Mouse (Mus musculus): ENCODE measurements around the gene Cdc42bpa.
A peak's percentile ranks its signal among the peaks of the same experiment; 100 is the strongest.

The Cdc42bpa gene

GRCm38 (mm10) chr1:179959721-179960542 is at the start of gene Cdc42bpa:
TSS of gene Cdc42bpa (plus strand) at chr1:179960472.
- peak; percentile 18 for DNase-seq (ENCODE audit: low read depth, low spot score)

GRCm38 (mm10) chr1:179913471-179913870 is 46.8 kb upstream of the Cdc42bpa start:
- DNase-seq (ENCODE audit: low read depth, low spot score): no peak

- DNase-seq (ENCODE audit: low read depth, low spot score): no peak
These were observed 43.2 kb upstream of the Cdc42bpa start for GRCm38 (mm10) chr1:179917036-179917435.

GRCm38 (mm10) chr1:179917481-179917880 is 42.8 kb upstream of the Cdc42bpa start:
- DNase-seq (ENCODE audit: low read depth, low spot score): no peak

- no peak for DNase-seq (ENCODE audit: low read depth, low spot score)
These were observed 40.4 kb upstream of the Cdc42bpa start for GRCm38 (mm10) chr1:179919656-179920436.

GRCm38 (mm10) chr1:179923661-179924405 is 36.4 kb upstream of the Cdc42bpa start:
- no peak for DNase-seq (ENCODE audit: low read depth, low spot score)

GRCm38 (mm10) chr1:179926240-179926639 is 34.0 kb upstream of the Cdc42bpa start:
- no peak for DNase-seq (ENCODE audit: low read depth, low spot score)

GRCm38 (mm10) chr1:179927102-179927501 is 33.2 kb upstream of the Cdc42bpa start:
- DNase-seq (ENCODE audit: low read depth, low spot score): no peak

GRCm38 (mm10) chr1:179928822-179929221 is 31.4 kb upstream of the Cdc42bpa start:
- DNase-seq (ENCODE audit: low read depth, low spot score): peak; percentile 55

GRCm38 (mm10) chr1:179931247-179931646 is 29.0 kb upstream of the Cdc42bpa start:
- DNase-seq (ENCODE audit: low read depth, low spot score): no peak

- no peak for DNase-seq (ENCODE audit: low read depth, low spot score)
These were observed 26.2 kb upstream of the Cdc42bpa start for GRCm38 (mm10) chr1:179934064-179934463.

GRCm38 (mm10) chr1:179940071-179940786 is 20.0 kb upstream of the Cdc42bpa start:
- no peak for DNase-seq (ENCODE audit: low read depth, low spot score)

- no peak for DNase-seq (ENCODE audit: low read depth, low spot score)
These were observed 19.4 kb upstream of the Cdc42bpa start for GRCm38 (mm10) chr1:179940787-179941352.

GRCm38 (mm10) chr1:179945017-179945416 is 15.3 kb upstream of the Cdc42bpa start:
- no peak for DNase-seq (ENCODE audit: low read depth, low spot score)

GRCm38 (mm10) chr1:179946616-179947015 is 13.7 kb upstream of the Cdc42bpa start:
- no peak for DNase-seq (ENCODE audit: low read depth, low spot score)

- DNase-seq (ENCODE audit: low read depth, low spot score): no peak
These were observed 12.6 kb upstream of the Cdc42bpa start for GRCm38 (mm10) chr1:179947653-179948052.

- DNase-seq (ENCODE audit: low read depth, low spot score): no peak
These were observed 8.7 kb upstream of the Cdc42bpa start for GRCm38 (mm10) chr1:179951597-179951996.

- DNase-seq (ENCODE audit: low read depth, low spot score): no peak
These were observed 7.0 kb upstream of the Cdc42bpa start for GRCm38 (mm10) chr1:179953251-179953650.

GRCm38 (mm10) chr1:179957431-179957830 is 2.8 kb upstream of the Cdc42bpa start:
- DNase-seq (ENCODE audit: low read depth, low spot score): no peak

GRCm38 (mm10) chr1:179958871-179959720 is 1.2 kb upstream of the Cdc42bpa start:
- DNase-seq (ENCODE audit: low read depth, low spot score): peak; percentile 11

All from WW6 (cell line).